Mouse (Mus musculus): Measurements from ENCODE around the gene Fst. TPM values are rescaled to one million over a fixed set of nuclear protein-coding genes. Genes with fewer than 3 reads are reported as not detected.

The Fst gene
- polyA plus RNA-seq, 1 experiment, result 2.3 TPM

- Histone ChIP-seq H3K27me3 (ENCODE audit: control insufficient read depth, insufficient read depth, low read length) (peaks cover 5% of the 10 kb centered on the region; the same call in 1 of the 2 replicates), H3K27ac (ENCODE audit: control insufficient read depth, insufficient read depth, low read length) (no peak overlapping the region), H3K36me3 (ENCODE audit: control insufficient read depth, insufficient read depth, low read length) (no peaks in the 10 kb centered on the region), H3K4me3 (ENCODE audit: control insufficient read depth, insufficient read depth, low read length) (no peak overlapping the region), H3K4me1 (replicated peaks; ENCODE audit: control insufficient read depth, insufficient read depth, low read length) (no peaks in the 10 kb centered on the region)
- 80% methylated on average over 1 of the region's 1 CpGs for WGBS
- DNase-seq, result no peak
- TF ChIP-seq CTCF (IDR thresholded peaks at IDR 0.05; ENCODE audit: borderline replicate concordance, control insufficient read depth, extremely low read depth, insufficient read depth, low read length, poor library complexity) (no peak), POLR2A (IDR thresholded peaks at IDR 0.05; ENCODE audit: control insufficient read depth, extremely low read depth, insufficient read depth, low read length, poor library complexity) (no peak)
Measured at GRCm38 (mm10) chr13:114465387-114465786, 6.6 kb upstream of the Fst start.

GRCm38 (mm10) chr13:114464824-114465223 lies 6.1 kb upstream of the Fst start:
- Histone ChIP-seq H3K4me3 (ENCODE audit: control insufficient read depth, insufficient read depth, low read length) (no peak overlapping the region), H3K4me1 (replicated peaks; ENCODE audit: control insufficient read depth, insufficient read depth, low read length) (no peaks in the 10 kb centered on the region), H3K27ac (ENCODE audit: control insufficient read depth, insufficient read depth, low read length) (no peak overlapping the region), H3K36me3 (ENCODE audit: control insufficient read depth, insufficient read depth, low read length) (no peaks in the 10 kb centered on the region), H3K27me3 (ENCODE audit: control insufficient read depth, insufficient read depth, low read length) (peaks cover 5% of the 10 kb centered on the region; the same call in 1 of the 2 replicates)
- DNase-seq, result no peak
- TF ChIP-seq POLR2A (IDR thresholded peaks at IDR 0.05; ENCODE audit: control insufficient read depth, extremely low read depth, insufficient read depth, low read length, poor library complexity) (no peak), CTCF (IDR thresholded peaks at IDR 0.05; ENCODE audit: borderline replicate concordance, control insufficient read depth, extremely low read depth, insufficient read depth, low read length, poor library complexity) (no peak)
- 84% methylated on average over 3 of the region's 3 CpGs for WGBS

GRCm38 (mm10) chr13:114462548-114463408 lies 4.0 kb upstream of the Fst start:
- peaks cover 12% of the 10 kb centered on the region; the same call in 1 of the 2 replicates for H3K27me3 ChIP-seq (ENCODE audit: control insufficient read depth, insufficient read depth, low read length)
- no peak for DNase-seq
- WGBS, result 71% methylated on average over 8 of the region's 8 CpGs
- no peak overlapping the region for H3K4me3 ChIP-seq (ENCODE audit: control insufficient read depth, insufficient read depth, low read length)
- no peak overlapping the region for H3K27ac ChIP-seq (ENCODE audit: control insufficient read depth, insufficient read depth, low read length)
- no peaks in the 10 kb centered on the region for H3K36me3 ChIP-seq (ENCODE audit: control insufficient read depth, insufficient read depth, low read length)
- TF ChIP-seq CTCF (IDR thresholded peaks at IDR 0.05; ENCODE audit: borderline replicate concordance, control insufficient read depth, extremely low read depth, insufficient read depth, low read length, poor library complexity), result no peak
- no peak for TF ChIP-seq POLR2A (IDR thresholded peaks at IDR 0.05; ENCODE audit: control insufficient read depth, extremely low read depth, insufficient read depth, low read length, poor library complexity)
- H3K4me1 ChIP-seq (replicated peaks; ENCODE audit: control insufficient read depth, insufficient read depth, low read length), result peaks cover 5% of the 10 kb centered on the region; the same call in 1 of the 2 replicates

- DNase-seq, result no peak
- WGBS, result 2% methylated on average over 29 of the region's 29 CpGs
- no peaks in the 10 kb centered on the region for H3K36me3 ChIP-seq (ENCODE audit: control insufficient read depth, insufficient read depth, low read length)
Measured at GRCm38 (mm10) chr13:114460306-114460892, 1.6 kb upstream of the Fst start.

GRCm38 (mm10) chr13:114459701-114460160 lies 980 bp upstream of the Fst start:
- WGBS, result 3% methylated on average over 16 of the region's 16 CpGs
- Histone ChIP-seq H3K27me3 (ENCODE audit: control insufficient read depth, insufficient read depth, low read length) (peaks cover 18% of the 10 kb centered on the region; the same call in 1 of the 2 replicates), H3K27ac (ENCODE audit: control insufficient read depth, insufficient read depth, low read length) (no peak overlapping the region), H3K4me3 (ENCODE audit: control insufficient read depth, insufficient read depth, low read length) (peak overlapping the region; percentile 32), H3K36me3 (ENCODE audit: control insufficient read depth, insufficient read depth, low read length) (no peaks in the 10 kb centered on the region), H3K4me1 (replicated peaks; ENCODE audit: control insufficient read depth, insufficient read depth, low read length) (peaks cover 8% of the 10 kb centered on the region; the same call in 1 of the 2 replicates)
- TF ChIP-seq POLR2A (IDR thresholded peaks at IDR 0.05; ENCODE audit: control insufficient read depth, extremely low read depth, insufficient read depth, low read length, poor library complexity) (no peak), CTCF (IDR thresholded peaks at IDR 0.05; ENCODE audit: borderline replicate concordance, control insufficient read depth, extremely low read depth, insufficient read depth, low read length, poor library complexity) (no peak)
- DNase-seq, result no peak

More at GRCm38 (mm10) chr13:114460306-114460892, 1.6 kb upstream of the Fst start:
- no peak for TF ChIP-seq POLR2A (IDR thresholded peaks at IDR 0.05; ENCODE audit: control insufficient read depth, extremely low read depth, insufficient read depth, low read length, poor library complexity)
- no peak for TF ChIP-seq CTCF (IDR thresholded peaks at IDR 0.05; ENCODE audit: borderline replicate concordance, control insufficient read depth, extremely low read depth, insufficient read depth, low read length, poor library complexity)
- peaks cover 8% of the 10 kb centered on the region; the same call in 1 of the 2 replicates for H3K4me1 ChIP-seq (replicated peaks; ENCODE audit: control insufficient read depth, insufficient read depth, low read length)
- peaks cover 18% of the 10 kb centered on the region; the same call in 1 of the 2 replicates for H3K27me3 ChIP-seq (ENCODE audit: control insufficient read depth, insufficient read depth, low read length)
- H3K27ac ChIP-seq (ENCODE audit: control insufficient read depth, insufficient read depth, low read length), result no peak overlapping the region
- peak overlapping the region; percentile 11 for H3K4me3 ChIP-seq (ENCODE audit: control insufficient read depth, insufficient read depth, low read length)

GRCm38 (mm10) chr13:114458291-114458885 lies 363 bp downstream of the Fst start:
- DNase-seq, result peak; percentile 20
- Histone ChIP-seq H3K27me3 (ENCODE audit: control insufficient read depth, insufficient read depth, low read length) (peaks cover 18% of the 10 kb centered on the region; the same call in 1 of the 2 replicates), H3K4me3 (ENCODE audit: control insufficient read depth, insufficient read depth, low read length) (peak overlapping the region; percentile 32), H3K4me1 (replicated peaks; ENCODE audit: control insufficient read depth, insufficient read depth, low read length) (peaks cover 8% of the 10 kb centered on the region; the same call in 1 of the 2 replicates), H3K27ac (ENCODE audit: control insufficient read depth, insufficient read depth, low read length) (no peak overlapping the region), H3K36me3 (ENCODE audit: control insufficient read depth, insufficient read depth, low read length) (no peaks in the 10 kb centered on the region)
- WGBS, result 2% methylated on average over 56 of the region's 56 CpGs
- TF ChIP-seq POLR2A (IDR thresholded peaks at IDR 0.05; ENCODE audit: control insufficient read depth, extremely low read depth, insufficient read depth, low read length, poor library complexity) (no peak), CTCF (IDR thresholded peaks at IDR 0.05; ENCODE audit: borderline replicate concordance, control insufficient read depth, extremely low read depth, insufficient read depth, low read length, poor library complexity) (no peak)

Measured in thymus, adult 2 months (tissue).